Mouse (Mus musculus): ENCODE measurements around the gene Osgepl1. TPM values are rescaled to one million over a fixed set of nuclear protein-coding genes. Genes with fewer than 3 reads are reported as not detected.

The Osgepl1 gene
- total RNA-seq, 4 experiments from 2014 or later, result 23.2 to 26.4 (median 24.1) TPM

Other genes with a start within 250 kb of the Osgepl1 start
- gene 1700019A02Rik, start 126.0 kb upstream of the Osgepl1 start, total RNA-seq (2022), result not detected
- gene Pms1, start 16.6 kb upstream of the Osgepl1 start, total RNA-seq (2022), result 10 to 100 TPM in 2 of 4 experiments, 1 to 10 TPM in 2; 4.5 to 10.8 (median 8.7) TPM
- gene Ormdl1, start 16.5 kb upstream of the Osgepl1 start, total RNA-seq (2022), result 10 to 100 TPM; 21.6 to 27.5 (median 25.1) TPM
- 1 to 10 TPM; 1.4 to 4.2 (median 1.9) TPM for gene Gm28778, start 16.5 kb upstream of the Osgepl1 start, total RNA-seq (2022)
- gene Asdurf, start 39.0 kb downstream of the Osgepl1 start, total RNA-seq (2022), result not detected
- under 1 TPM in 3 of 4 experiments, not detected in 1; 0.08 to 0.14 (median 0.09) TPM for gene Gm28551, start 39.0 kb downstream of the Osgepl1 start, total RNA-seq (2022)
- gene Asnsd1, start 39.1 kb downstream of the Osgepl1 start, total RNA-seq (2022), result 10 to 100 TPM; 28.0 to 33.0 (median 29.2) TPM

All from adrenal gland, adult 8-10 months (tissue).